Mouse (Mus musculus) lung, postnatal 25 days (tissue): Measurements from ENCODE around the gene Hexim1.

Experiments
- DNase-seq: peaks from one replicate; pipeline ENCODE4 v3.0.0; 2022; ENCODE audit warnings: low spot score

Gene Hexim1

DNA sequence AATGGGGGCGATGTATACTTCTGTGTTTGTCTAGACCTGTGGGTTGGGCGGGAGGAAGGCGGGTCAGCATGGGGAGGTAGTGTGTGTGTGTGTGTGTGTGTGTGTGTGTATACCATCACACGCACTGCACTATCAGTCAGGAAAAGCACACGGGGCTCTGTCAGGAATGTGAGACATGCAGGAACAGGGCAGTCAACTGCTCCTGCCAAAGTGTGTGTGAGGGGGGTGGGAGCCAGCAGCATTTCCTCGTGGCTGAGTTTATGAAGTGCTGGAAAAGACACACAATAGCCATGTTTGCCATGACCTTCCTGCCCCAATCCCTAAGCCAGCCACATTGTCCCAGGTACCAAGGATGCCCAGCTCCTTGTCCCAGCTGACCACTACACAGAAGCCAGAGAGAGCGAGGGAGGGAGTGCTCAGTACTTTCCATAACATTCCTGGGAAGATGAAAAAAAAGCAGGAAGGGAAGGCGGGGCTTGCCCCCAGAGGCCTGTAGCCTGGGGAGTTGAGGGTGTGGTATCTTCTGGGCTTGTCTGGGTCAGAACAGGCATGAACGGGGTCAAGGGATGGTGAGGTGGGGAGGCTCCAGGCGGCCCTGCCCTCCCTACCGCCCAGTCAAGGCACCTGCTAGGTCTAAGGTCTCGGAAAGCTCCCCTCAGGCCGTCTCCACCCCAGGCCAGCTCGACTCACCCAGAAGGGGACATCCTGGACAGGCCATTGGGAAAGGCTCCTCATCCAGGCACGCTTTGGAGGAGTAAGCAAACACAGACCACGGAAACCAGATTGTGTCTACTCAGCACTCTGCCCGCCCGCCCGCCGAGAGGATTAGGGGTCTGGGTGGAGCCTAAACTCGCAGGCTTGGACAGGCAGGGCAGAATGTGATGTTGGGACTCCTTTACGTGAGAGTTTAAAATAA lies 18.8 kb upstream of the Hexim1 start:
- no peak for DNase-seq

DNA sequence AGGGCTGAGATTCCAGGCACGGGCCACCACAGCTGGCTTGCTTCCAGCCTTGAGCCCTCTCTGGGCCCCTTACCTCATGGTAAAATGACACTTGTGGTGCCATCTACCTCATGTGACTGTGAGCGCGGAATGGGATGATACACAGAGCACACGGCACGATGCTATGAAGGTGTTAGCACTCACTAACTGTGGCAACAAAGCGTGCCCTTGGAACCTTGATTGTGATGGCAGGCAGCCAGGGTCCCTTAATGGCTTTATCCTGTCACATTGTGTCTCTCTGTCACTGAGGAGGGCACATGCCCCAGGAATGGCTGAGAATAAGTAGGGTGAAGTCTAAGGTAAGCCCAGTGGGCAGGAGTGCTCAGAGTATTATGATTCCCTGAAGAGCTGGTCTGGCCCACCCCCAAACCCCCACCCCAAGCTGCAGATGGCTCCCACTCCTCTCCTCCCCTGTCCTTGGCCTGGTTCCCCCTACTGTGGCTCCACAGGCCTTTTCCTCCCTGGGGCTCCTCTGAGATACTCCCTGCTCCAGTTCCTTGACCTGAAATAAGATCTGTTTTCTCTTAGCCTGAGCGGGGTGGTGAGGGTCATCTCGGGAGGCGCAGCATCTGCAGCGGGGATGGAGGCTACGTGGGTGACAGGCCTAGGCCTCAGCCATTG lies 17.4 kb upstream of the Hexim1 start:
- DNase-seq: no peak

DNA sequence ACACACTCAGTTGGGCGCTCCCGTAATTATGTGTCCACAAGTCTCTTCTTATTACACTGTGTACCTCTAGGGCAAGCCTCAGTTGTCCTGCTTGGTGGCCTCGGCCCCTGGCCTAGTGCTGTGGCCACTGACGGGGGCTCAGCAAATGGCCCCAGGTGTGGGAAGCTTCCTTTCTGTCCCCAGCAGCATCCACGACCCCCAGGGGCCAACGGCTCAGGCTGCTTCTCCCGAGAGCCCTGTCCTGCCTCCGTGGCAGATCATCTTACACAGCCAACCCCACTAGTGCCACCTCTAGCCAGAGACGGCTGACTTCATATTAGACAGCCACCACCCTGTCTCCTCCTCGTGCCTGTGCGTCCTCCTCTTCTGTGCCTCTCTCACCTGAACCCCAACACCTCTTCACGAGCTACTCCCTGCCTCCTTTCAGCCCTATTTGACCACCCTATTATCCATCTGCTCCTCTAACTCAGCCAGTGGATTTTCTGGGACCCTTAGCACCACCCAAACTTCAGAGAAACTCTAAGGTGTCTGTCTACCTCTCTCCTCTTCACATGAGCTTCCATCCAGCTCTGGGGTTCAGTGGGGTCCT lies 16.6 kb upstream of the Hexim1 start:
- no peak for DNase-seq

DNA sequence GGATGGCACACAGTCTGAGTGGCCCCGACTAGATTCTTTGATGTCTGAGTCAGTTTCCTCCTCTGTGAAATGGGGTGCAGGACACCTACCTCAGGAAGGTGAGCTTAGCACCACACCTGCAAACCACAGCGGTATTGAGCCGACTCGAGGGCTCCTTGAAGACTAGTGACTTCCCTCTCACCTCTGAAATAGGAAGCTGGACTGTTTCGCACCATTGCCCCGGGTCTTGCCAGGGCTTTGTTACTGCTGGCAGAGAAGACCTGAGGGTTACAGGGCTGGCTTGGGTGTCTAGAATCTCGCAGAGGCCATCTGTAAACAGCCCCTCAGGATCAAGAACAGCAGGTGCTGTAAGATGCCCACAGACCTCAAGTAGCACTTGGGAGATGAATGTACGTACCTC lies 15.7 kb upstream of the Hexim1 start:
- no peak for DNase-seq

DNA sequence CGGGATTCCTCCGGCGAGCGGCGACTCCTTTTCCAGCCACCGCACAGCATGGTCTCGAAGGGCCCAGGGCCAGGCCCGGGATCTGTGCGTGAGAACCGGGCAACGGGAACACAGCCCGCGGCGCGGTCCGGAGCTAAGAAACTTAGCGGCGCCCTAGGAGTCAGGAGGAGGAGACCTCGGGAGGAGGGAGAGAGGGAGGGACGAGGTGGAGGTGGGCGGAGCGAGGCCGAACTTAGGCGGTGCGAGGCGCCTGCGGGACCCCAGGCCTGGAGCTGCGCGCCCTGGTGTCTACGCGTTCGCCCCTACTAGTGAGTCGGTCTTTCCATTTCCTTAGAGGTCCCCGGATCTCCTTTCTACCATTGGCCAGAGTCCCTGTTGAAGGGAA lies 14.6 kb upstream of the Hexim1 start, which contains the start of the genes Plcd3 and Acbd4:
Plcd3 (minus strand) TSS at position 178 of the 385 bp plus-strand sequence.
Acbd4 (plus strand) TSS at position 202 of the 385 bp plus-strand sequence.
- DNase-seq: peak; percentile 86

DNA sequence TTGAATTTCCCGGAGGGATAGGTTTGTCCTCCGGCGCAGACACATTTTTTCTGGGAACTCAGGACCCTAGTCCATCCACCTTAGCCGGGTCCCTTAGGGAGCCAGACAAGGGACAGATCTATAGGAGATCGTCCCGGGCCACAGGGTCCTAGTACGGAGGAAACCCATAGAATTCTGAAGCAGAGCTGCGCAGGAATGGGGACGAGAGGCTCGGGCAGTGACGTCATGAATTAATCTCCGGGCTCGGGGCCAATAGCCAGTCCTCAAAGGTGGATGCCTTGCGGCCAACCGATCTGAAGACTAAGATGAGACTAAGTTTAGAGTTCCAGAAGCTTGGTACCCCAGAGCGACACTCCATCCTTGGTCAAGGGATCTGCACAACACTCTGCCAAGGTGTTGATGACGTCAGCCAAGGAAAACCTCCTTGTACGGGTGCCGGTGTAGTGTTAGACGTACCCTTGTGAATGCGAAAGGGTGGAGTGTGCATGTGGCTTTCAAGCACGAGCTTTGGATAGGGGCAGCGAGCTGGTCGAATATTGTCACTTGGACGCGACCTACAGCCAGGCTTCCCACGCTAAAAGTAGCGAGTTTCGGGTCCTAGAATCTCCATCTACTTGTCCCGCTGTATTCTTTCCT lies 14.0 kb upstream of the Hexim1 start:
- DNase-seq: peak; percentile 69

DNA sequence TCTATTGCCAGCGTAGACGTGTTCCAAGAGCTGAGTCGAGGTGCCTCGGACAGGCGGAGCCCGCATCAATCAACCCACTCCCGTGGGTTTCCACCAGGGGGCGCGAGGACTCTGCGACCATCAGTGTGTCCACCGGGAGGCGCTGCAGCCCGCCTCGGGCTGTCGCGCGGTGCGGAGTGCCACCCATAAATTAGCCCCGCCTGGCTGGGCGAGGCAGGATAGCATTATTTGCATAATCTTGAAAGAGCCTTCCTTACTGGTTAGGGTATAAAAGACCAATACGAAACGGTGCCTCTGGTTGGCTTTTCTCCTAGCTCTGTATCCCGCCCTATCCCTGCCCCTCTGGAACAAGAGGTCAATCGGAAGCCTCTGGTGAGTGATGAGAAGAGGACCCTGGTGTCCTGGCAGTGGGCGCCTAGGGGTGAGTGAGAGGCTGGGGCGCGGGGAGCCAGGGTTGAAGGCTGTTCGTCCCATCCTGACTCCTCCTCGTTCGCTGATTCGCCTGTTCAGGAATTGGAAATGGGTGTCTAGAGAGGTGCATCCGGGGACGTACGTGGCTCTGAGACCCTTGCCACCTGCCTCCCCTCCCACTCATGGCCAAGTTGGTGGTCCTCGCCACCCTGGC lies 13.2 kb upstream of the Hexim1 start:
- DNase-seq: peak; percentile 97

DNA sequence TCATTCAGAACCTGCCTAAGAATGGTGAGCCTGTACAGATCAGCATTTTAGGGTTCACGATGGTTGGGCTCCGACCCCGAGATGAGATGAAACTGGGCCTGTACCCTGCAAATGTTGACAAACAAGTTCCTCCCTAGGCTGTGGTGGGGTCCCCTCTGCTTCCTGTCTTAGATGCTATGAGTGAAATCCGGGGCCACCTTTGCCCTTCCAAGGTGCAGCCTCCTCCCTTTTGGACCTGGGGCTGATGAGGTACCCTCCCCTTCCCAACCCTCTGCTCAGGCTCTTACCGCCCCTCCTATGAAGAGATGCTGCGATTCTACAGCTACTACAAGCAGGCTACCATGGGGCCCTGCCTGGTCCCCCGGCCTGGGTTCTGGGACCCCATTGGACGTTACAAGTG lies 12.4 kb upstream of the Hexim1 start:
- DNase-seq: no peak

DNA sequence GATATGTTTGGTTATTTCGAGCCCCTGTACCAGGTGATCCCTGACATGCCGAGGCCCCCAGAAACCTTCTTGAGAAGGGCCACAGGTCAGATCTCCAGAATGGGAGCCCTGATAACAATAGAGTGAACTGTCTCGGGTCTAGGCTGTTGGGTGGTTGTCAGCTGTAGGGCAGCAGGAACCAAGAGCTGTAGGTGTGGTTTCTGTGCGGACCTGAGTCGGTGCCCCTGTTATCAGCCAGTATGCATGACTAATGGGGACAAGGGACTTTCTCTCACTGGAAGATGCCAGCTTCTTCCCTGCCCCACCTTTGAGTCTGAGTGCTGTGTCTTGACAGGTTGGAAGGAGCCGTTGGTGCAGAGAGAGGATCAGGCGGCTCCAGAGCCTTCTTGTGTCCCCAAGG lies 11.6 kb upstream of the Hexim1 start:
- DNase-seq: no peak

DNA sequence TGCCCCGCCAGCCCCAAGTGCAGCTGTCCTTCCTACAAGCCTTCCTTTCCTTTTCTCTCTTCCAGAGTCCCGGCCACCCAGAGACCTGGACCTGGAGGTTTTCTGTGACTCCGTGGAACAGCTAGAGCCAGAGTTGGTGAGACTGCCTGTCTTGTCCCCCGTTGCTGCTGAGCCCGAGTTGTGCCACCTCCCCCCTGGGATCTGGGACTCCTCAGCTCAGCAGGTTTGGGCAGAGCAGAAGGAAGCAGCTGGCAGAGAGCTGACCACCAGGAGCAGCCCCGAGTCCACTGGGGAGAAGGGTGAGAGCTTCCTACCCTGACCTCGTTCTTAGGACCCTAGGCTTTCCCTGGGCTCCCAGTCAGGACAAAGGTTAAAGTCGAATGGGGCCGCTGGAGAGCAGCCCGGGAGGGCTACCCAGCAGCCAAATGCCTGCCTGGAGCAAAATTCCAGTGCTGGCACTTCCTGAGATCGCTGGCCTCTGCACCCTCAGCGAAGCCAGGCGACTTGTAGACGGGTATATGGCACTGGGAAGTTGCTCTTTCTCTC lies 10.8 kb upstream of the Hexim1 start:
- DNase-seq: no peak

DNA sequence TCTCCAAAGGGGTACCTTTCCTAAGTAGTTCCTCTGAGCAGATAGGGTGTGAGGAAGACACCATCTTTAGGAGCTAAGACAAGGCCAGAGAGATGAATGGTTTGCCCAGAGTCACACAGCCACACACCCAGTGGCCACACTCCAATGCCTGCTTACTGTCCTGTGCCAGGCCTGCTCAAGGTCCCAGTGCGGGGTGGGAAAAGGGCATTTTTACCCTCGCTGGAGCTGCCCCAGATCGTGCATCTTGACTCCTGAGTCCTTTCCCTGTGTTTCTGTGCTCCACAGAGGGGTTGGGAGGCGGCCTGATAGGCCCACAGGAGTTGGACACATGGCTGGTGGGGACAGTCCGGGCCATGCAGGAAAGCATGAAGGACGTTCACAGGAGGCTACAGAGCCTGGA lies 10.2 kb upstream of the Hexim1 start:
- DNase-seq: no peak

DNA sequence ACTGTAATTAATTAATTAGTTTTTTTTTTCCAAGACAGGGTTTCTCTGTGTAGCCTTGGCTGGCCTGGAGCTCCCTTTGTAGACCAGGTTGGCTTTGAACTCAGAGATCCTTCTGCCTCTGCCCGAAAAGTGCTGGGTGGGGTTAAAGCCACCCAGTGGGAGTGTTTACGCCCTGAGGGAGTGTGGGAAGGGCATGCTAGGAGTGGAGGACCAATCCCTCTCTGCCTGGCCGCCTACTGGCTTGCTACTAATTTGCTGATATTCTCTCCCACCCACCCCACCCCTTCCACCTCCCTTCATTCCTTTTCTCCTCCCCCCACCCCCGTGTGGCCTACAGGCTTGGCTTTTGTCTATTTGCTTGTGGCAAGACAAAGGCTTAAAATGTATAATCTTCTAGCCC lies 9.6 kb upstream of the Hexim1 start:
- no peak for DNase-seq

DNA sequence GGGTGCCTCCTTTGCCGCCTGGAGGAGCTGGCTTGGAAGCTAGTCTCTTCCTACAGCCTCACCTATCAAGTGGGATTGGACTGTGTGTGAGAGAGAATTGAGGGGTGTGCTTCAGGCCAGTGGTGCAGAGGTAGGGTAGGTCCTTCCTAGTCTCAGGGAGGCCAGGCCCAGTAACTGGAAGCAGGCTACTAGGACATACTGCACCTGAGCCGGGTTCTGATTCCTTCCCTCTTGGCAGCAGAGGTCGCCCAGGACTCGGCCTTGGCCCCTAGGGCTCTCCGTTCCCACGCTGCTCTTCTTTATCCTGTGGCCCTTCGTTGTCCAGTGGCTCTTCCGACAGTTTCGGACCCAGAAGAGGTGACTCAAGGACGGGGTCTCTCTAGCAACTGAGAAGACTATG lies 4.7 kb upstream of the Hexim1 start:
- no peak for DNase-seq

DNA sequence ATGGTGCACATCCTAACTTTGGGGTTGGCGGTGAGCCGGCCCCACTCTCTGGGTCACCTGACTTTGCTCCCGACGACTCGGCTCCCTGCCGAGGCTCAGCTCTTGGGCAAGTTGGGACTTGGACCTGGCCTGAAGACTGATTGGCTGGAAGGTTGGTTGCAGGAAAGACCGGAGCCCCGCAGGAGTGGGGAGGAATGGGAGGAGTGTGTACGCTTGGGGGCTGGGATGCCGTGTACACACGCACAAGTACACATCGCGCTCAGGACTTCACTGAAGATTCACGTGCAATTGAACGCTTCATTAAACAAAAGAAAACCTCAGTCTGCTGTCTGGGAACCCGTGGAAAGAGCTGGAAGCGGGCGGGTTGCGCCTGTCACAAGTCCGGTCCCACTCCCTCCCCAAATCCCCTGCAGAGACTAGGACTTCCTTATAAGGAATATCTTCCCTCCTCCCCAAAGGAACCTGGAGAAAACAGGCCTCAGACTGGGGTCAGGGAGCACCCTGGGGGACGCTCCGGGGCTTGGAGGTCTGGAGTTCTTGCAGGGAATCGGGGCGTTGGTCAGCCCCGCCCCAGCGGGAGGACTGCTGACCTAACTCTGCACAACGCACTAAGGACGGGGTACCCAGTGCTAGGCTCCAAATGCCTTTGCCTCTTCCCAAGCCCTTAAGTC lies 4.0 kb upstream of the Hexim1 start:
- peak; percentile 87 for DNase-seq

DNA sequence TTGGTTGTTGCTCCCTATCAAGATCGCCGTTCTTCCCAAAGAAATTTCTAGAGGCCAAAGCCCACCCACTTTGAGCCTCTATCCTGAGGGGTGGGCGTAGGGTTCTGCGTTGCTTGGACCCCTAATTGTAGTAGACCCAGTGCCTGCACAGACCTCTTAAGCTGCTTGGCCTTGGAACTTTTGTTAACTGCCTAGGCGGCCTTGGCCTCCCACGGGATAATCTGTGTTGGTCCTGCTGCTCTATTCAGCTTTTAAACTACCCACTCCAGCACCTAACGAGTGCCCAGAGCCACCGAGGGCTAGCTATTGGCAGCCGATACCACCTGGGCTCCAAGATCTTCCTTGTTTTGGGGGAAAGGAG lies 3.5 kb upstream of the Hexim1 start:
- DNase-seq: no peak

DNA sequence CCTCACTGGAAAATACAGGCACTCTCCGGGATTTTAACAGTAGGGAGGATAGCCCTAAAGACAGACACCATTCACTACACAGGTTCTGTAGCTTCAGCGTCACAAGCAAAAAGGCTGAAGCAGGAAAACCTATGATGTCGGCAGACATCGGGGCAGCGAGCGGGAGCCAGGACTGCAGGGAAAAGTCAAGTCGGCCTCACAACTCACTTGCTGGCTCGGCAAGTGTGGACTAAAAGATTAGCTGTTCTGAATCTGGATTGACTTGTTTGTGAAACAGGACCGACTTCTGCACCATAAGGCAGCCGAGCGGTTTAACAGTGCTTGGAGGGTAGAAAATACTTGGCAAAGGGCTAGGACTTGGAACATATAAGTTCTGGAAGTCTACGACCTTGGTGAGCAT lies 3.0 kb upstream of the Hexim1 start:
- DNase-seq: no peak

DNA sequence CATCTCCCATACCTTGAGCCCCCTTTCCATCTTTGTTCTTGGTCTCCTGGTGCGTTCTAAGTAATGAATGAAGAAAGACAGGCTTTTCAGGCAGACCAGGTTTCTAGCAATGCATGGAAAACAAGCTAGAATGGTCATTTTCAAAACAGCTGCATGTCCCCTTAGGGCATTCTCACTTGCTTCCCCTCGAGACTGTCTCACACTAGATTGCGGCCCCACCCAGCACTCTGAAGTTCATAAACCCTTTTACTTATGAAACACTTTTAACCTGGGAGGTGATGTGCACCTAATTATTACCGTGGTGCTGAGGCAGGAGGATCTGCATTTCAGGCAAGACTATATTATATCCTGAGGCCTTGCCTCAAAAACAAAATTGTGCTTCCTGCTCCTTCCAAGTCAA lies 2.3 kb upstream of the Hexim1 start:
- DNase-seq: no peak

DNA sequence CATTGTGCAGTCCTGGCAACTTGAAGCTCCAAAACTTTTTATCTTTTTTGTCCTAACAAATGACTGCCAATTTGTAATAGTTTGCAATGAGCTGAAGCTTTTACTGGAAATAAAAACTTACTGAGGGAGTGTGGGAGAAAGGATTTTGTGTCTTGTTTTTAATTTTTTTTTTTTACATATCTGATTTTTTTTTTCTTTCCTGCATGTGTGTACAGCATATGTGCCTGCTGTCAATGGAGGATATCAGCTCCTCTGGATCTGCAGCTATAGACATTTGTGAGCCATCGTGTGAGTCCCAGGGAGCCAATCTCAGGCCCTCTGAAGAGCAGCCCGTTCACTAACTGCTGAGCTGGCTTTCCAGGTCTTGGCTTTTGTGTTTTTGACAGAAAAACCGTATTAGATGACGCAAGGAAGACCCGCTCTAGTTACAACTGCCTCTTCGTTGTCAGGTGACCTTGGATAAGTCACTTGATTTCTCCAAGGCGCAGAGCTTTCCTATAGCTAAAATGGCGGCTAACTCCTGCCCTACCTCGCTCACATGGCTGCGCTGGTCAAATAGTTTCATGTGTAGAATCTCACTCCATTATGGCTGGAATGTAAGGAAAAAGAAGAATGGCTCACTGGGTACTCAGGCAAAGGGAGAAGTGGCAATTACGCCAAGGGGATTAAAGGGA lies 1.6 kb upstream of the Hexim1 start:
- DNase-seq: no peak

DNA sequence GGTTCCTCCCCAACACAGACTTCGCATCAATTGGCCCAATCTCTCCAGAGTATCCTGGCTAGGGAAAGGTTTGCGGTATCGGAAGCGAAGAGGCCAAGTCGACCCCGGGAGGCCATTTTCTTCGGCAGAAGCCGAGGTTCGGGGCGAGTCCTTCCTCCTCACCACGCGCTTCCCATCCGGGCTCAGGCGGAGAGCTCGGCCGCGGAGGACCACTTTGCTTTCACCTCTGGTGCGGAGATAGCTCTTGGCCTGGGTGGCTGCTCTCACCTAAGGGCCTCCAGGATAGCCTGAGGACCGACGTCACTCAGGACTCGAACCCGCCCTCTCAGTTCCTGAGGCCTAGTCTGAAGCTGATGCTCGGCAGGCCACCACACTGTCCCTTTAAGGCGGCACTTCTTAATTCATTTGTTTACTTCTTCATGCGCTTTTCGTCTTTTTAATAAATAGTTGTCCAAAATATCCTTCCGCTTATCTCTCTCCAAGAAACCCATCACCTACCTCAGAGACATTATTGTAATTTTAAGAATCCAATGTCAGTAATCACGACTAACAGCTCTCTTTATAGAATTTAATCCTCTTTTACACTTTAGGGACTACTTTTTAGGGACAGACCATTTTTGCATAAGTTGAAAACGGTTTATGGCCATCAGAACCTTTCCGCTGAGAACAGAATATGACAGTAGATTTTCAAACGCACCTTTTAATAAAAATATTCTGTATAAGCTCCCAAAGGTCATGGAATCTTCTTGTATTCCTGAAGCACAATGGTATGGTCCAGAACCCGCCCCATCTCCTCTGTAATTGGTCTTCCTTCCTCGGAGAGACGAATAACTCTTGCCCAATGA lies 646 bp upstream of the Hexim1 start:
- DNase-seq: peak; percentile 92
